Mouse (Mus musculus): Measurements from ENCODE around the gene Asb13.

Asb13 gene

GRCm38 (mm10) chr13:3633895-3634811 lies at the start of gene Asb13:
Asb13 (plus strand) TSS chr13:3634032.
- in situ Hi-C loops (cut with MboI, MseI), result no loop called here

DNA sequence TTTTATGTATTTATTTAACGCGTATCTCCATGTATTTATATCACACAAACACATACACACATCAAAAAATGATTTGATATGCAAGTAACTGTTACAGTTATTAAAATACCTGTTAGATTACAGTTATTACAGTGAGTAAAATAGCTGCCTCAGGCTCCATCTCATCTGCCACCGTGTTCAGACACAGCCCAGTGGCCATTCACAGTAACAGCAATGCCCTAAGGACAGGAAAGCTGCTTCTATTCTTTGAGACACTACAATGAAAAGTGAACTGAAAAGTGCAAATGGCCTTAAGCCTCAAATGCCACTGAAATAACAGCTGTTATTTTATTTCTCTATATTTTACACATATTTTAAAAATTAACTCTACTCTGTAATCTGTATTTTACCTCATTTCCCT lies 43.0 kb upstream of the Asb13 start:
- in situ Hi-C loops (cut with MboI, MseI), result no loop called here

DNA sequence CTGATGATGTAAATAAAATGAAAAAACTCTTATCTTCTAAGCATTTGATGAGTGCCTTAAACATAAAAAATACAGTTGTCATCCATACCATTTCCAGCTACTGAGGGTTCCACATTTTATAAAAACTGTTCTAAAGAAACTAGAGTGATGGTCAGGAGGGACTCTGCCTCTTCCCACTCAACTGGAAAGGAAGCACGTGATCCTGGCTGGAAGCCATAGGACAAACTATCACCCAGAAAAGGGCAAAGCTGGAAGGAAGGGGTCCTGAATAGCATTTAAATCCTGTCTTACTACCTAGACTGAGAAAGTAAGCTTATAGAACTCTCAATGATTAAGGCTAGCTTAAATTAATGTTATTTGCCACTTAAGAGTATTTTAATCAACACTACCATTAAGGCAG lies 39.5 kb upstream of the Asb13 start:
- in situ Hi-C loops (cut with MboI, MseI), result no loop called here

DNA sequence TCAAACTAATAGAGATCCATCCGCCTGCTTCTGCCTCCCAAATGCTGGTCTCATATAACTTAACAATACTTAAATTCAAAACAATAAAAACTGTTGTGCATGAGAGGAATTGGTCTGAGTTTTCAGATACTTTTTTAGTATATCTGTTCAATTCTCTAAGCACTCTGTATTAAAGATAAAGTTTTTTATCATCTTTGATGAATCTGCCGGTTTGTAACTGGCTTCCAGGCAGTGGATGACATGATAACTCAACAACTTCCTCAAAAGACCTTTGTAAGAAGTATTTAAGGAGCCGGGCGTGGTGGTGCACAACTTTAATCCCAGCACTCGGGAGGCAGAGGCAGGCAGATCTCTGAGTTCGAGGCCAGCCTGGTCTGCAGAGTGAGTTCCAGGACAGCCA lies 37.6 kb upstream of the Asb13 start:
- in situ Hi-C loops (cut with MboI, MseI), result no loop called here

- in situ Hi-C loops (cut with MboI, MseI), result no loop called here
Measured at GRCm38 (mm10) chr13:3609780-3610117, 24.1 kb upstream of the Asb13 start.

- in situ Hi-C loops (cut with MboI, MseI), result no loop called here
Measured at GRCm38 (mm10) chr13:3610118-3610794, 23.6 kb upstream of the Asb13 start.

GRCm38 (mm10) chr13:3610795-3611438 lies 22.9 kb upstream of the Asb13 start, which contains the start of gene Fam208b:
Fam208b (minus strand) TSS chr13:3611108.
- in situ Hi-C loops (cut with MboI, MseI), result no loop called here

DNA sequence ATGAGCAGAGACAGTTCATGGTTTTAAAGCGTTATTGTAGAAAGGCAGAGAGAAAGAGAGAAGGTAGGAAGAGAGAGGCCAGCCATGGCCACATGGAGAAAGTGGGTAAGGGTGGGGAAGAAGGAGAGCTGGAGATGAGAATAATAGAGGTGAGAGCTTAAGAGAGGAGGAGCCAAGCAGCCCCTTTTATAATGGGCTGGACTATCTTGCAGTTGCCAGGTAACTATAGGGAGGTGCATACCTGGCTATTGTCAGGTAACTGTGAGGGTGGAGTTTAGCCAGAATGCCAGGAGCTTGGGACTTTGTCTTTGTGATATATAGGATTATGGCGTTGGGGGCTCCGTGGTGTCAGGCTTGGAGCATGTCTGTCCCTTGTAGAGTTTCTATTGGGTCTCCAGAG lies 6.7 kb upstream of the Asb13 start:
- in situ Hi-C loops (cut with MboI, MseI), result no loop called here

- in situ Hi-C loops (cut with MboI, MseI), result no loop called here
Measured at GRCm38 (mm10) chr13:3628102-3628501, 5.7 kb upstream of the Asb13 start.

DNA sequence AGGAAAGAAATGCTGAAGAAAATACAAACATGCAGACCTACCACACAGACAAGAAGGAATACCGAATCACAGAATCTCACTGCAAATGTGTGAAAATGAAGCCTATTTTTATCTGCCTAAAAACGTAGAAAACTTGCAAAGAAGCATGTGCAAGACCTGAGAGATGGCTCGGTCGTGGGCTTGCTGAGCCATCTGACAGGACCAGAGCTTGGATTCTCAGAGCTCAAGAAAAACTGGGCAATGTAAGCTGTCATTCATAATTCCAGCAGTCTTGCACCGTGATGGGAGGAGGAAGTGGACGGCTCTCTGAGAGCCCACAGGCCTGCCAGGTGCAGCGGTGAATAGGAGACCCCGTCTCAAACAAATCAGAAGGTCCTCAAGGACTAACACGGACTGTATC lies 1.3 kb upstream of the Asb13 start:
- in situ Hi-C loops (cut with MboI, MseI), result no loop called here

- in situ Hi-C loops (cut with MboI, MseI), result no loop called here
Measured at GRCm38 (mm10) chr13:3633131-3633530, 701 bp upstream of the Asb13 start.

- in situ Hi-C loops (cut with MboI, MseI), result no loop called here
Measured at GRCm38 (mm10) chr13:3635076-3635475, 1.2 kb downstream of the Asb13 start.

DNA sequence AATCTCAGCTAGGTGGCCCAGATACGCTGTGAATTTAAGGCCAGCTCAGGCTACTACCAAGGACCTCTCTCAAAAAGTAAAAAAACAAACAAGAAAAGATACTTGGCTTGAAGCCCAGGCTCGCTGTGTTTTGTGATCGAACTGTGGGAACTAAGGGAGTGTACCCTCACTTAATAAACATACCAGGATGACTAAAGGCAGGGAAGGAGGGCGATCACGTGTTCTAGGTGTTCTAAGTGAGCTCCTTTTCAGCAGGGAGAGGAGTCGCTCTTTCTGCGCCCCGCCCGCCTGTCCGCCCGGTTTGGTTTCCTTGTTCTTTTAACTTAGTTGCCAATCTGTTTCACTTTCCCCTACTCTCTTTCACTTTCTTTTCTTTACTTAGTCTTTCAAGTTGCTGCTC lies 3.0 kb downstream of the Asb13 start:
- in situ Hi-C loops (cut with MboI, MseI), result no loop called here

DNA sequence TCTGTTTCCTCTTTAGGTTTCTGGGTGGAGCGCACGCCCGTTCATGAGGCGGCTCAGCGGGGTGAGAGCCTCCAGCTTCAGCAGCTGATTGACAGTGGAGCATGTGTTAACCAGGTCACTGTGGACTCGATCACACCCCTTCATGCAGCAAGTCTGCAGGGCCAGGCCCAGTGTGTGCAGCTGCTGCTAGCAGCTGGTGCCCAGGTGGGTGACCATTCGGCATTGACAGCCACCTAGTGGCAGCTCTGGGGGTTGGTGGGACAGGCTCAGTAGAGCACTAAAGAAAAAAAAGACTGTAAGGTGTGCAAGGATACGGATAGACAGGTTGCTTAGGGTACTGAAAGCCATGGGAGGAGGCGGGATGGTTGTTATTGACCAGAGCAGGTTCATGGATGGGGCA lies 8.2 kb downstream of the Asb13 start:
- in situ Hi-C loops (cut with MboI, MseI), result no loop called here

DNA sequence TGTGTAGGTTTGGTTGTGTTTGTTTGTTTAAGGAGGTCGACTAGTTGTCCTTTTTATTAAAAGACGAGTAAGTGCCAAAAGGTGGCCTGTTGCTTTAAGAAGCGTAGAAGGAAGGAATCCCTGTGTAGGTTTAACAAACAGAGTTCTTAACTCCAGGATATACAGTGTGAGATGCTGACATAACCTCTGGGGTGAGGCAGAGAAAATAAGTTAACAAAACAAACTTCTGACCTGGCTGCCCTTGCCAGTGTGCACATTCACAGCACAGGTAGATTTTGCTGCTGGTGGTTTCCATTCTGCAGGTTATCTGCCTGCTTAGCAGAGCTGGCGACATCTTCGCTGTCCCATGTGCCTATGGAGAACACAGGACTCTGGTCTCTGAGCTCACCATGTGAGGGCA lies 8.7 kb downstream of the Asb13 start:
- in situ Hi-C loops (cut with MboI, MseI), result no loop called here

- in situ Hi-C loops (cut with MboI, MseI), result no loop called here
Measured at GRCm38 (mm10) chr13:3644871-3645270, 11.0 kb downstream of the Asb13 start.

GRCm38 (mm10) chr13:3645919-3646318 lies 12.1 kb downstream of the Asb13 start:
- in situ Hi-C loops (cut with MboI, MseI), result no loop called here

DNA sequence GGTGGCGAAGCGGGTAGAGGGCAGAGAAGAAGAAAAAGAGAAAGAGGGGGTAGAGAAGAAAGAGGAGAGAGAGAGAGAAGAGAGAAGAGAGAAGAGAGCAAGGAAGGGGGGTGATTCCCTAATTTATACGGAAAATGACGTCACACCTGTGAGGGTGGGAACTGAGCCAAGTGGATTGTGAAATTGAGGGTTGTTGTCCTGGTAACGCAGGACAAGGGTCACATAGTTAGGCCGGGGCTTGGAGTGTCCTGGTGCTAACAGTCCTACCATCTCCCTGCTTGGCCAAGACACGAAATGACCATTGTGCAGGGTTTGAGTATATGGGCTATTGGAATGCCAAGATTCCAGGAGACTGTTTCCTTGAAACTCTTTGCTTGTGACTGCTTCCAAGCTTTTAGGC lies 12.7 kb downstream of the Asb13 start:
- in situ Hi-C loops (cut with MboI, MseI), result no loop called here

DNA sequence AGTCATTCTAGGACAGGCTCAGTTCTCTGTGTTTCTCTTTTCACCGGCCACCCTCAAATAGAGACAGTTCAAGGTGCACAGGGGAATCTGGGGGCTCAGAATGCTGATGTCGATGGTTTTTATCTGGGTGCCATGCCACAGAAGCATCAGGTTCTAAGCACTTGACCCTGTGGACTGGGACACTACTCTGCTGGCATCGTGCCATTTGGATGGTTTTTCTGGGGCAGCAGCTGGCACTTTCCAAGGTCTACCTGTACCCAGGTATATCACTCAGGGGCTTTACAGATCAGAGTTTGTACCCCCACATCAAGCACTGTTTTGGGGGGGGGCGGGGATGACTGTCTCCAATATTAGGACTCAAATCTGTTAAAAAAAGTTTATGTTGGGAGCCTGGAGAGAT lies 16.7 kb downstream of the Asb13 start:
- in situ Hi-C loops (cut with MboI, MseI), result no loop called here

- in situ Hi-C loops (cut with MboI, MseI), result no loop called here
Measured at GRCm38 (mm10) chr13:3654432-3654831, 20.6 kb downstream of the Asb13 start.

- in situ Hi-C loops (cut with MboI, MseI), result loop anchor here in 1 of 2 experiments (10.0 kb wide), 1 partner anchor 215 kb away; no protein-coding TSS in a partner anchor
Measured at GRCm38 (mm10) chr13:3659163-3660160, 25.6 kb downstream of the Asb13 start.

All from T-helper 17 cell (primary cell).